Mouse (Mus musculus): Measurements from ENCODE around the gene Dnajc11. TPM values are rescaled to one million over a fixed set of nuclear protein-coding genes. Genes with fewer than 3 reads are reported as not detected.

Gene Dnajc11
- polyA plus RNA-seq, 1 experiment from 2014 or later, result 57.8 TPM

DNA sequence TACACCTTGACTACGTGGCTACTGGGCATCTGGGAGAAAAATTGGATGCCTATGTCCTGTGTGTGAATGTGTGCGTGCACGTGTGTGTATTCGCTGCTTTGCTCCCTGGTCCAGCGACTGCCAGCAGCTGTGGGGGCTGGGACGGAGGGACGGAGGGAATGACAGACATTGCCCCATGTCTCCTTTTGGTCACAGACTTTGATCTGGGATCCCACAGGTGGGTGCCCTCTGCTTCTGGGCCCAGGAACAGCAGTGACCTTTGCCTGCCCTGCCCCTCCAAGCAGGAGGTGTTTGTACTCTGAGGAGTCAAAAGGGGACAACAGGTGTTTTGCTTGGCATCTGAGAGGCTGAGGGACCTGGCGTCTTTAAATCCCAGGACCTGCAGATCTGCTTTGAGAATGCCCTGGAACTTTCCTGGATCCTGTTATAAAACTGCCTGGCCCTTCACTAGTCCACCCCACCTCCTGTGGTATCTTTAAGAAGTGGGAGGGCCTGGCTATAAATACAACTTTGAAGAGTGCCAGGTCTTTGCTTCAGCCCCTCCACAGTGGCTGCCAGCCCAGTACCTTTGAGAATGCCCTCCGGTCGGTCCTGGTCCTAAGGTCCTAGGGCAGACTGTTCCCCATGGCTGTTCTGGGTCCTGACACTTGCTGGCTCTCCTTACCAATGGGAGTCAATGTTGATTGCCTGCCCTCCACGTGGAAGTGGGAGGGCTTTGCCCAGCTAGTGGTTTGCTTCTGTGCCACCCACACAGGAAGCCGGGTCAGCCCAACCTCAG lies 79.7 kb downstream of the Dnajc11 start:
- H3K4me3 ChIP-seq (ENCODE audit: low read depth, low read length), result no peak overlapping the region
- peak overlapping the region; percentile 36 for H3K4me2 ChIP-seq
- no peak for ATAC-seq (replicated peaks; ENCODE audit: insufficient number of reproducible peaks, low FRiP score, low TSS enrichment)

DNA sequence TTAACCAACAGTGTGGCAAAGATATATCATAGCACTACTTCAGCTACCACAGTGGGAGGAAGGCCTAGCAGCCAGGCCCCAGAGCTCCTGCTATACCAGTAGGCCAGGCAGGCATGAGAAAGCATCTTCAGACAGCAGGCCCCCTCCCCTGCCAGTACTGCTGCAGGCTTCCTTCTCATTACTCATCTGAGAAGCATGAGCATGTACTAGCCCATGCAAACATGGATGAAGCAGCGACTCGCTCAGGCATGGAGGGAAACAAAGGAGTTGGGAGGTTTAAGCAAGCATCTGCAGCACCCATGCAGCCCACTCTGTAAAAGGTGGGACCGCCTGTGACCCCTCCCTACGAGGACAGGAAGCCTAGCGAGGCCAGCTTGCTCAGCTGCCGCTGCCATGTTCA lies 85.6 kb downstream of the Dnajc11 start:
- Histone ChIP-seq H3K9ac (ENCODE audit: low read depth, low read length) (no peak overlapping the region), H3K9me3 (replicated peaks; ENCODE audit: control insufficient read depth, low read length) (no peaks in the 10 kb centered on the region), H3K36me3 (ENCODE audit: control insufficient read depth, insufficient read depth, low read length) (peaks cover 42% of the 10 kb centered on the region), H3K27ac (ENCODE audit: low read depth, low read length) (no peak overlapping the region), H3K4me3 (ENCODE audit: low read depth, low read length) (no peak overlapping the region), H3K27me3 (ENCODE audit: control insufficient read depth, insufficient read depth, low read length) (no peaks in the 10 kb centered on the region), H3K4me1 (ENCODE audit: control insufficient read depth, insufficient read depth, low read length) (no peaks in the 10 kb centered on the region; the same call in 1 of the 2 replicates), H3K4me2 (no peak overlapping the region)
- 81% methylated on average over 6 of the region's 6 CpGs for WGBS (ENCODE audit: insufficient replicate concordance)
- ATAC-seq (replicated peaks; ENCODE audit: insufficient number of reproducible peaks, low FRiP score, low TSS enrichment), result no peak

More for the DNA sequence above, 79.7 kb downstream of the Dnajc11 start:
- Histone ChIP-seq H3K9me3 (replicated peaks; ENCODE audit: control insufficient read depth, low read length) (no peaks in the 10 kb centered on the region), H3K4me1 (ENCODE audit: control insufficient read depth, insufficient read depth, low read length) (peaks cover 36% of the 10 kb centered on the region), H3K27ac (ENCODE audit: low read depth, low read length) (peak overlapping the region; percentile 10; the same call in 1 of the 2 replicates), H3K36me3 (ENCODE audit: control insufficient read depth, insufficient read depth, low read length) (peaks cover 26% of the 10 kb centered on the region), H3K9ac (ENCODE audit: low read depth, low read length) (0 out of 2 replicates have a peak overlapping the region, but pooled peaks have one; percentile 3), H3K27me3 (ENCODE audit: control insufficient read depth, insufficient read depth, low read length) (no peaks in the 10 kb centered on the region)
- 72% methylated on average over 12 of the region's 12 CpGs for WGBS (ENCODE audit: insufficient replicate concordance)

DNA sequence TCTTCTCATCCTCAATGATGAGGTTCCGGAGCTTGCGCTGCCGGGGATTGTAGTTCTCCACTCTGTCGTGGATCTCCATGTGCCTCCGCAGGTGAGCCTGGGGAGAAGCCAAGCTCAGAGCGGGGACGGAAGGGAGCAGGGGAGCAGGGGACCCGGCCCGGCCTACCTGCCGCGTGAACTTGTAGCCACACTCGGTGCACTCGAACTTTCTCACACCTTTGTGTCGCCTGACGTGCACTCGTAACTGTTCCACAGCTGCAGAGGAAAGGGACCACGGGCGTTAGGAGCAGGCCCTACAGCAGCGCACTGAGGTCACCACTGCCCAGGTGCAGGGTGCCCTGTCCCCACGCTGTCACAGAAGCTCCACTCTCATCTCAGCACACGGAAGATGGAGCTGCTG lies 86.5 kb downstream of the Dnajc11 start:
- WGBS (ENCODE audit: insufficient replicate concordance), result 91% methylated on average over 21 of the region's 21 CpGs
- ATAC-seq (replicated peaks; ENCODE audit: insufficient number of reproducible peaks, low FRiP score, low TSS enrichment), result no peak

DNA sequence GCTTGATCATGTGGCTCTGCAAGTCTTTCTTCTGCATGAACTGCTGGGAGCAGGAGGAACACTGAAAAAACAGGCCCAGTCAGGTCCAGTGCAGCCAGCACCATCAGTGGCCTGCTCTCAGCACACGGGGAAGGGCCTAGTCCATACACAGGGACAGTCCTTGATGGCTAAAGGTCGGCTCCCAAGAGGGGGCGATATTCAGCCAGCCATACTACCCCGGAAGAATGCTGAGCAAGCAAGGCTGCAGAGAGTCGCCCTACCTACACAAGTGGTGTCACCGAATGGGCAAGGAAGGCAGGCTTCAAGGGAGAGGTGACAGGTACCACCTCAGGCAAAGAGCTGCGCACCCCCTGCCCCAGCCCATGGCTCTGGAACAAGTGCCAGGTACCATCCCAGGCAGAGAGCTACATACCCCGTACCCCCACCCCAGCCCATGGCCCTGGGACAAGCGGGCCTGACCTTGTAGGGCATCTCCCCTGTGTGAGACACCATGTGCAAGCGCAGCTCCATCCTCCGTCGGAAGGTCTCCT lies 88.1 kb downstream of the Dnajc11 start:
- H3K4me3 ChIP-seq (ENCODE audit: low read depth, low read length), result no peak overlapping the region
- H3K4me1 ChIP-seq (ENCODE audit: control insufficient read depth, insufficient read depth, low read length), result peaks cover 23% of the 10 kb centered on the region
- WGBS (ENCODE audit: insufficient replicate concordance), result 71% methylated on average over 12 of the region's 12 CpGs
- H3K9ac ChIP-seq (ENCODE audit: low read depth, low read length), result no peak overlapping the region
- no peaks in the 10 kb centered on the region for H3K27me3 ChIP-seq (ENCODE audit: control insufficient read depth, insufficient read depth, low read length)
- H3K4me2 ChIP-seq, result no peak overlapping the region
- H3K27ac ChIP-seq (ENCODE audit: low read depth, low read length), result no peak overlapping the region
- no peak for ATAC-seq (replicated peaks; ENCODE audit: insufficient number of reproducible peaks, low FRiP score, low TSS enrichment)
- no peaks in the 10 kb centered on the region for H3K9me3 ChIP-seq (replicated peaks; ENCODE audit: control insufficient read depth, low read length)
- peaks cover 25% of the 10 kb centered on the region for H3K36me3 ChIP-seq (ENCODE audit: control insufficient read depth, insufficient read depth, low read length)

More for the DNA sequence above, 86.5 kb downstream of the Dnajc11 start:
- Histone ChIP-seq H3K4me3 (ENCODE audit: low read depth, low read length) (no peak overlapping the region), H3K9me3 (replicated peaks; ENCODE audit: control insufficient read depth, low read length) (no peaks in the 10 kb centered on the region), H3K27me3 (ENCODE audit: control insufficient read depth, insufficient read depth, low read length) (no peaks in the 10 kb centered on the region), H3K27ac (ENCODE audit: low read depth, low read length) (no peak overlapping the region), H3K36me3 (ENCODE audit: control insufficient read depth, insufficient read depth, low read length) (peaks cover 35% of the 10 kb centered on the region), H3K4me2 (no peak overlapping the region), H3K9ac (ENCODE audit: low read depth, low read length) (no peak overlapping the region), H3K4me1 (ENCODE audit: control insufficient read depth, insufficient read depth, low read length) (peaks cover 6% of the 10 kb centered on the region; the same call in 1 of the 2 replicates)

DNA sequence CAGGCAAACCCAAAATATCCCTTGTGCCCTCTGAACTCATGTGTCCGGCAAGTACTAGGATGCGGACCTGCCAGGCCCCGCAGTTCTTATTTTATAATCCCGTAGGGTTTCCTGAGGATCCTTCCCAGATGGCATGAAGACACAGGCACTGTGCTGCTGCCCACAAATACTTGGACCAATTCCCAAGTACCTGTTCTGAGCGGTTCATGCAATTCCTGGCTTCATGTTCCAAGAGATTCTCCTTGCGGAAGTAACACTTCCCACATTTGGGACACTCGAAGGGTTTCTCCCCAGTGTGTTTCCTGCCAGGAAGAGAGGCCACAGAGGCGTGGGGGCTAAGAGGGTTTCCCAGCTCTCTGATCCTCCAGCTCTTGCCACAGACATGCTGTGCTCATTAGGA lies 89.0 kb downstream of the Dnajc11 start:
- WGBS (ENCODE audit: insufficient replicate concordance), result 81% methylated on average over 8 of the region's 8 CpGs
- H3K36me3 ChIP-seq (ENCODE audit: control insufficient read depth, insufficient read depth, low read length), result peaks cover 22% of the 10 kb centered on the region

DNA sequence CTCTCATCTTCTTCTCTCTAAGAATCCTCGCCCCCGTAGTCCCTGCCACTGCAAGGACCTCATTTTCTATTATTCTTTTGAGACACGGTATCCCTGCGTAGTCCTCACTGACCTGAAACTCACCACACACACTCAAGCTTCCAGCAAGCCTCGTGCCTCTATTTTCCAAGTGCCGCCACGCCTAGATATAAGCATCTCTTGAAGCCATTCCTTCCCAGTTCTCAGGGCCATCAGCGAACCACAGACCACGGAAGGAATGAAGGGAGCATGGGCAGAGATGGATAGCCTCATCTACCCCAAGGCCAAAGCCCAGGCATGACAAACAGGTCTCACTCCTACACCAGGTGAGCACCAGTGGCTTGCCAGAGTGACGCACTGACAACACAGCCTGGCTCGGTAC lies 91.0 kb downstream of the Dnajc11 start:
- Histone ChIP-seq H3K9me3 (replicated peaks; ENCODE audit: control insufficient read depth, low read length) (no peaks in the 10 kb centered on the region), H3K9ac (ENCODE audit: low read depth, low read length) (no peak overlapping the region), H3K4me1 (ENCODE audit: control insufficient read depth, insufficient read depth, low read length) (peaks cover 32% of the 10 kb centered on the region), H3K27ac (ENCODE audit: low read depth, low read length) (no peak overlapping the region), H3K4me2 (no peak overlapping the region), H3K4me3 (ENCODE audit: low read depth, low read length) (no peak overlapping the region), H3K36me3 (ENCODE audit: control insufficient read depth, insufficient read depth, low read length) (peaks cover 22% of the 10 kb centered on the region), H3K27me3 (ENCODE audit: control insufficient read depth, insufficient read depth, low read length) (no peaks in the 10 kb centered on the region)
- no peak for ATAC-seq (replicated peaks; ENCODE audit: insufficient number of reproducible peaks, low FRiP score, low TSS enrichment)
- 87% methylated on average over 11 of the region's 11 CpGs for whole genome bisulfite sequencing (ENCODE audit: insufficient replicate concordance)

More for the DNA sequence above, 89.0 kb downstream of the Dnajc11 start:
- H3K4me2 ChIP-seq, result no peak overlapping the region
- H3K9ac ChIP-seq (ENCODE audit: low read depth, low read length), result peak overlapping the region; percentile 7; the same call in 1 of the 2 replicates
- H3K27ac ChIP-seq (ENCODE audit: low read depth, low read length), result no peak overlapping the region
- H3K4me1 ChIP-seq (ENCODE audit: control insufficient read depth, insufficient read depth, low read length), result peaks cover 25% of the 10 kb centered on the region
- no peaks in the 10 kb centered on the region for H3K9me3 ChIP-seq (replicated peaks; ENCODE audit: control insufficient read depth, low read length)
- no peaks in the 10 kb centered on the region for H3K27me3 ChIP-seq (ENCODE audit: control insufficient read depth, insufficient read depth, low read length)
- no peak overlapping the region for H3K4me3 ChIP-seq (ENCODE audit: low read depth, low read length)
- ATAC-seq (replicated peaks; ENCODE audit: insufficient number of reproducible peaks, low FRiP score, low TSS enrichment), result no peak

DNA sequence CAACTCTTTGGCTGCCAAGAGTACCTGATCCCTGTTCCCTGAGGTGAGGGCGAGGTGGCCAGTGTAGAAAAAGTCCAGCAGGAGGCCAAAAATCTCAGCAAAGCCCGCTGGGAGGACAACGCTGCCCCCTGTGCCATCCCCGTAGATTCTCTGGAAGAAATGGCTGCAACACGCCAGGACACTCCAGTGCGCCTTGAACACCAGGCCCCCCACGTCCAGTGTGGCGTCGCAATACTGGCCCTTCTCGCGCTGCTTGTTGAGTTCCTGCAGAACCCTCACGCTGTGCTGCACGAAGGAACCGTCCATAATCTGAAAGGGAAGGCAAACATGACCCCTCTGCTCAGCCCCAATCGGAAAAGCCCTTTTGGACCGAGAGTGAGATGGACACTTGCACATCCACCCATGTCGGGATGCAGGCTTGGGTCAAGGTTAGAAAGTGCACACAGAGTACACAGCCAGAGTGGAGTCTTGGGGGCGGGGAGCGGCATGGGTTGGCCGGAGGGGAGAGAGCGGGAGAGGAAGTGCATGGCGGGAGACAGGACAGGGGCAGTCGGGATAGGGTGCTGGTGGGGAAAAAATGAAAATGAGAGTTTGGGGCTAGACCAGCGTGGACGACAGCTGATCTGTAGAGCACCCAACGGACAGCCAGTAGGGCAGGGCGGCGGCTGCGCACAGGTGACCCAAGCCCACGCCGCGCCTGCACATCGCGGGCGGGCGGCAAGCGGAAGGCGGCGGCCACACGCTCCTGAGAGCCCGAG lies 93.4 kb downstream of the Dnajc11 start:
- Histone ChIP-seq H3K4me2 (peak overlapping the region; percentile 94), H3K27me3 (ENCODE audit: control insufficient read depth, insufficient read depth, low read length) (peaks cover 3% of the 10 kb centered on the region), H3K27ac (ENCODE audit: low read depth, low read length) (0 out of 2 replicates have a peak overlapping the region, but pooled peaks have one; percentile 46), H3K36me3 (ENCODE audit: control insufficient read depth, insufficient read depth, low read length) (peaks cover 3% of the 10 kb centered on the region), H3K9me3 (replicated peaks; ENCODE audit: control insufficient read depth, low read length) (no peaks in the 10 kb centered on the region), H3K4me1 (ENCODE audit: control insufficient read depth, insufficient read depth, low read length) (peaks cover 32% of the 10 kb centered on the region), H3K9ac (ENCODE audit: low read depth, low read length) (peak overlapping the region; percentile 77), H3K4me3 (ENCODE audit: low read depth, low read length) (peak overlapping the region; percentile 71)
- WGBS (ENCODE audit: insufficient replicate concordance), result 3% methylated on average over 32 of the region's 41 CpGs
- peak; percentile 60 for ATAC-seq (replicated peaks; ENCODE audit: insufficient number of reproducible peaks, low FRiP score, low TSS enrichment)

DNA sequence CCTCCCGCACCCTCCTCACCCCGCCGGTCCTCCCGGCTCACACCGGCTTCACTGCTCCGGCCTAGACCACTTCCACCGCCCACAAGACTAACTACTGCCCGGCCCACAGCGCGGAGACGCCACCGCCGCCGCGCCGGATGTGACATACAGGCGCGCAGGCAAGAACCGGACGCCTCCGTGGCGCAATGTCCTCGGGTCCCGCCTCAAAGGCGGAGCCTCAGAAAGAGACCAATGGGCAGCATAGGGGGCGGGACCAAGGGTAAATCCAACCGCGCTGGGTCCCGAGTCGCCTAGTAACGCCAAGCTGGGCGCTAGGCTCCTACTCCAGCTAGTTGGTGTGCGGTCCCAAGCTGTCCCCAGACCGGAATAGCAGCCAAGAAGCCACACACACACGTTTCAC lies 94.0 kb downstream of the Dnajc11 start, which contains the start of gene Zbtb48:
TSS of gene Zbtb48 (minus strand) at position 148 of the 400 bp plus-strand sequence.
- Histone ChIP-seq H3K36me3 (ENCODE audit: control insufficient read depth, insufficient read depth, low read length) (no peaks in the 10 kb centered on the region; the same call in 1 of the 2 replicates), H3K9ac (ENCODE audit: low read depth, low read length) (peak within 1 kb of the TSS; percentile 77), H3K27me3 (ENCODE audit: control insufficient read depth, insufficient read depth, low read length) (peaks cover 9% of the 10 kb centered on the region), H3K4me2 (peak within 1 kb of the TSS; percentile 94), H3K4me3 (ENCODE audit: low read depth, low read length) (peak within 1 kb of the TSS; percentile 71), H3K9me3 (replicated peaks; ENCODE audit: control insufficient read depth, low read length) (no peaks in the 10 kb centered on the region), H3K4me1 (ENCODE audit: control insufficient read depth, insufficient read depth, low read length) (peaks cover 34% of the 10 kb centered on the region), H3K27ac (ENCODE audit: low read depth, low read length) (0 out of 2 replicates have a peak within 1 kb of the TSS, but pooled peaks have one; percentile 46)
- under 1% methylated on average over 35 of the region's 35 CpGs for WGBS (ENCODE audit: insufficient replicate concordance)
- peak; percentile 96 for ATAC-seq (replicated peaks; ENCODE audit: insufficient number of reproducible peaks, low FRiP score, low TSS enrichment)

All from heart, embryonic 11.5 days (tissue).